Mouse (Mus musculus): ENCODE data around the gene Ankrd13b.

Ankrd13b gene

GRCm38 (mm10) chr11:77504377-77504776 lies 14.9 kb upstream of the Ankrd13b start:
- no peaks in the 10 kb centered on the region for H3K27me3 ChIP-seq (ENCODE audit: insufficient read depth, low read length)
- no peak for TF ChIP-seq NANOG (IDR thresholded peaks at IDR 0.05; ENCODE audit: borderline replicate concordance, low read length)
- no peak for TF ChIP-seq POU5F1 (IDR thresholded peaks at IDR 0.05; ENCODE audit: borderline replicate concordance, low read length)
- TF ChIP-seq CTCF (conservative IDR thresholded peaks at IDR 0.05; ENCODE audit: low read length), result no peak
- peaks cover 97% of the 10 kb centered on the region for H3K4me1 ChIP-seq (replicated peaks; ENCODE audit: low read depth, low read length)
- H3K9me3 ChIP-seq (ENCODE audit: low read length), result no peaks in the 10 kb centered on the region
- H3K36me3 ChIP-seq (ENCODE audit: insufficient read depth, low read length), result peaks cover 84% of the 10 kb centered on the region
- H3K4me3 ChIP-seq (replicated peaks; ENCODE audit: low read length), result peak overlapping the region; percentile 46

- no peaks in the 10 kb centered on the region for H3K27me3 ChIP-seq (ENCODE audit: insufficient read depth, low read length)
- peak overlapping the region; percentile 46 for H3K4me3 ChIP-seq (replicated peaks; ENCODE audit: low read length)
- H3K36me3 ChIP-seq (ENCODE audit: insufficient read depth, low read length), result peaks cover 93% of the 10 kb centered on the region
- peaks cover 98% of the 10 kb centered on the region for H3K4me1 ChIP-seq (replicated peaks; ENCODE audit: low read depth, low read length)
- TF ChIP-seq POU5F1 (IDR thresholded peaks at IDR 0.05; ENCODE audit: borderline replicate concordance, low read length), result no peak
- no peak for TF ChIP-seq CTCF (conservative IDR thresholded peaks at IDR 0.05; ENCODE audit: low read length)
- TF ChIP-seq NANOG (IDR thresholded peaks at IDR 0.05; ENCODE audit: borderline replicate concordance, low read length), result no peak
- H3K9me3 ChIP-seq (ENCODE audit: low read length), result no peaks in the 10 kb centered on the region
These were observed 14.0 kb upstream of the Ankrd13b start for GRCm38 (mm10) chr11:77503511-77503910.

- Histone ChIP-seq H3K4me3 (replicated peaks; ENCODE audit: low read length) (peak overlapping the region; percentile 46), H3K27me3 (ENCODE audit: insufficient read depth, low read length) (no peaks in the 10 kb centered on the region), H3K9me3 (ENCODE audit: low read length) (no peaks in the 10 kb centered on the region), H3K36me3 (ENCODE audit: insufficient read depth, low read length) (peaks cover 91% of the 10 kb centered on the region), H3K4me1 (replicated peaks; ENCODE audit: low read depth, low read length) (peaks cover 100% of the 10 kb centered on the region)
- TF ChIP-seq NANOG (IDR thresholded peaks at IDR 0.05; ENCODE audit: borderline replicate concordance, low read length) (no peak), CTCF (conservative IDR thresholded peaks at IDR 0.05; ENCODE audit: low read length) (no peak; the same call in 1 of the 2 replicates), POU5F1 (IDR thresholded peaks at IDR 0.05; ENCODE audit: borderline replicate concordance, low read length) (no peak)
These were observed 13.0 kb upstream of the Ankrd13b start for GRCm38 (mm10) chr11:77502481-77502880.

GRCm38 (mm10) chr11:77501971-77502370 lies 12.5 kb upstream of the Ankrd13b start:
- TF ChIP-seq NANOG (IDR thresholded peaks at IDR 0.05; ENCODE audit: borderline replicate concordance, low read length), result no peak
- no peak; the same call in 1 of the 2 replicates for TF ChIP-seq CTCF (conservative IDR thresholded peaks at IDR 0.05; ENCODE audit: low read length)
- no peak for TF ChIP-seq POU5F1 (IDR thresholded peaks at IDR 0.05; ENCODE audit: borderline replicate concordance, low read length)
- Histone ChIP-seq H3K27me3 (ENCODE audit: insufficient read depth, low read length) (no peaks in the 10 kb centered on the region), H3K4me3 (replicated peaks; ENCODE audit: low read length) (peak overlapping the region; percentile 46; the same call in 1 of the 2 replicates), H3K9me3 (ENCODE audit: low read length) (no peaks in the 10 kb centered on the region), H3K4me1 (replicated peaks; ENCODE audit: low read depth, low read length) (peaks cover 100% of the 10 kb centered on the region), H3K36me3 (ENCODE audit: insufficient read depth, low read length) (peaks cover 86% of the 10 kb centered on the region)

GRCm38 (mm10) chr11:77501392-77501791 lies 11.9 kb upstream of the Ankrd13b start:
- H3K4me3 ChIP-seq (replicated peaks; ENCODE audit: low read length), result peak overlapping the region; percentile 48; the same call in 1 of the 2 replicates
- peaks cover 99% of the 10 kb centered on the region for H3K4me1 ChIP-seq (replicated peaks; ENCODE audit: low read depth, low read length)
- H3K27me3 ChIP-seq (ENCODE audit: insufficient read depth, low read length), result no peaks in the 10 kb centered on the region
- H3K9me3 ChIP-seq (ENCODE audit: low read length), result no peaks in the 10 kb centered on the region
- TF ChIP-seq CTCF (conservative IDR thresholded peaks at IDR 0.05; ENCODE audit: low read length) (peak; percentile 88), NANOG (IDR thresholded peaks at IDR 0.05; ENCODE audit: borderline replicate concordance, low read length) (no peak)
- H3K36me3 ChIP-seq (ENCODE audit: insufficient read depth, low read length), result peaks cover 81% of the 10 kb centered on the region

- Histone ChIP-seq H3K27me3 (ENCODE audit: insufficient read depth, low read length) (no peaks in the 10 kb centered on the region), H3K9me3 (ENCODE audit: low read length) (no peaks in the 10 kb centered on the region), H3K4me1 (replicated peaks; ENCODE audit: low read depth, low read length) (peaks cover 99% of the 10 kb centered on the region), H3K36me3 (ENCODE audit: insufficient read depth, low read length) (peaks cover 76% of the 10 kb centered on the region), H3K4me3 (replicated peaks; ENCODE audit: low read length) (peak overlapping the region; percentile 48)
- TF ChIP-seq CTCF (conservative IDR thresholded peaks at IDR 0.05; ENCODE audit: low read length), result no peak
- no peak for TF ChIP-seq POU5F1 (IDR thresholded peaks at IDR 0.05; ENCODE audit: borderline replicate concordance, low read length)
- TF ChIP-seq NANOG (IDR thresholded peaks at IDR 0.05; ENCODE audit: borderline replicate concordance, low read length), result no peak
These were observed 11.2 kb upstream of the Ankrd13b start for GRCm38 (mm10) chr11:77500361-77501325.

GRCm38 (mm10) chr11:77499354-77499753 lies 9.9 kb upstream of the Ankrd13b start:
- TF ChIP-seq POU5F1 (IDR thresholded peaks at IDR 0.05; ENCODE audit: borderline replicate concordance, low read length) (no peak), NANOG (IDR thresholded peaks at IDR 0.05; ENCODE audit: borderline replicate concordance, low read length) (no peak), CTCF (conservative IDR thresholded peaks at IDR 0.05; ENCODE audit: low read length) (no peak)
- no peaks in the 10 kb centered on the region for H3K9me3 ChIP-seq (ENCODE audit: low read length)
- peak overlapping the region; percentile 48; the same call in 1 of the 2 replicates for H3K4me3 ChIP-seq (replicated peaks; ENCODE audit: low read length)
- no peaks in the 10 kb centered on the region for H3K27me3 ChIP-seq (ENCODE audit: insufficient read depth, low read length)
- peaks cover 63% of the 10 kb centered on the region for H3K36me3 ChIP-seq (ENCODE audit: insufficient read depth, low read length)
- H3K4me1 ChIP-seq (replicated peaks; ENCODE audit: low read depth, low read length), result peaks cover 99% of the 10 kb centered on the region

GRCm38 (mm10) chr11:77498261-77499139 lies 9.0 kb upstream of the Ankrd13b start:
- peak overlapping the region; percentile 69 for H3K4me3 ChIP-seq (replicated peaks; ENCODE audit: low read length)
- H3K27me3 ChIP-seq (ENCODE audit: insufficient read depth, low read length), result no peaks in the 10 kb centered on the region
- peak; percentile 65; the same call in 1 of the 2 replicates for TF ChIP-seq NANOG (IDR thresholded peaks at IDR 0.05; ENCODE audit: borderline replicate concordance, low read length)
- TF ChIP-seq CTCF (conservative IDR thresholded peaks at IDR 0.05; ENCODE audit: low read length), result no peak
- no peaks in the 10 kb centered on the region for H3K9me3 ChIP-seq (ENCODE audit: low read length)
- H3K4me1 ChIP-seq (replicated peaks; ENCODE audit: low read depth, low read length), result peaks cover 96% of the 10 kb centered on the region
- peaks cover 54% of the 10 kb centered on the region for H3K36me3 ChIP-seq (ENCODE audit: insufficient read depth, low read length)
